Comparison of ENCODE assay signal across 18 mouse cellular contexts in genomic region chr6:82862042-82862441, GRCm38 (mm10).
DNase-seq lines count a peak whose midpoint lies in the region; ATAC-seq lines count a peak whose summit lies in the region.
"Had no signal": no experiment of that assay in that cellular context is flagged by ENCODE, and none has a peak within 500 bp of the region (broad histone marks: within the 10 kb centered on the region; RNA-seq: fewer than 3 reads in every experiment).

No protein-coding gene starts in this region.

- ATAC-seq in liver, embryonic 15.5 days (ENCODE audit: insufficient read depth): no peak
- ATAC-seq in CD4-positive, CD25-positive, alpha-beta regulatory T cell, adult 4 months: no peak
- no peak for ATAC-seq in granulocyte monocyte progenitor cell, adult 5-6 weeks (replicated peaks; ENCODE audit: poor library complexity, severe bottlenecking)
- ATAC-seq: forebrain, embryonic 13.5 days; midbrain, embryonic 15.5 days had no signal

- H3K4me2 ChIP-seq in liver, embryonic 15.5 days: no peak overlapping the region
- H3K4me2 ChIP-seq: embryonic facial prominence, embryonic 12.5 days; forebrain, embryonic 13.5 days; hindbrain, embryonic 14.5 days; liver, embryonic 11.5 days; midbrain, embryonic 15.5 days had no signal

- no peak overlapping the region for H3K9ac ChIP-seq in liver, embryonic 15.5 days
- H3K9ac ChIP-seq: embryonic facial prominence, embryonic 12.5 days; forebrain, embryonic 13.5 days; hindbrain, embryonic 14.5 days; midbrain, embryonic 15.5 days had no signal

- WGBS in liver, embryonic 15.5 days (ENCODE audit: insufficient replicate concordance): 48% methylated on average over 3 of the region's 3 CpGs

- H3K27me3 ChIP-seq in liver, embryonic 15.5 days: no peaks in the 10 kb centered on the region
- H3K27me3 ChIP-seq: embryonic facial prominence, embryonic 12.5 days; forebrain, embryonic 13.5 days; midbrain, embryonic 15.5 days had no signal

- no peak overlapping the region for H3K4me3 ChIP-seq in liver, embryonic 15.5 days (replicated peaks)
- H3K4me3 ChIP-seq: embryonic facial prominence, embryonic 12.5 days; forebrain, embryonic 13.5 days; midbrain, embryonic 15.5 days had no signal

- DNase-seq in gastrocnemius, adult 18-20 months (ENCODE audit: low spot score): peak; percentile 46
- DNase-seq in gastrocnemius, postnatal 4 days (ENCODE audit: low spot score in 2 of 2): no peak
- no peak for DNase-seq in liver
- DNase-seq in fibroblast of lung, adult 2 months (ENCODE audit: low read depth): peak; percentile 39
- no peak for DNase-seq in MN1 (ENCODE audit: low spot score)
- DNase-seq: adrenal gland, postnatal 25 days; cerebellum, adult 11 months; kidney, postnatal 10 days; lung, postnatal 14 days; right cerebral cortex, postnatal 25 days had no signal

- no peaks in the 10 kb centered on the region for H3K36me3 ChIP-seq in liver, embryonic 15.5 days (replicated peaks)
- H3K36me3 ChIP-seq: embryonic facial prominence, embryonic 12.5 days; midbrain, embryonic 15.5 days had no signal

- no peaks in the 10 kb centered on the region for H3K9me3 ChIP-seq in liver, embryonic 15.5 days (replicated peaks)
- H3K9me3 ChIP-seq: embryonic facial prominence, embryonic 12.5 days; midbrain, embryonic 15.5 days had no signal

- H3K27ac ChIP-seq in liver, embryonic 15.5 days (replicated peaks): 0 out of 2 replicates have a peak overlapping the region, but pooled peaks have one; percentile 14
- H3K27ac ChIP-seq: embryonic facial prominence, embryonic 12.5 days; forebrain, embryonic 13.5 days; hindbrain, embryonic 14.5 days; midbrain, embryonic 15.5 days had no signal

- peaks cover 20% of the 10 kb centered on the region for H3K4me1 ChIP-seq in liver, embryonic 15.5 days (replicated peaks)
- H3K4me1 ChIP-seq: forebrain, embryonic 13.5 days; midbrain, embryonic 15.5 days had no signal

Comparison
In these comparisons a context has a peak if more than half of its experiments do, and no peak if none do; other contexts are left out.
1. DNase-seq: peak in gastrocnemius, adult 18-20 months (single experiment) and fibroblast of lung, adult 2 months (single experiment); none in gastrocnemius, postnatal 4 days (0 of 2), liver (single experiment) and MN1 (single experiment).